Mouse (Mus musculus): ENCODE measurements at regions not wholly inside any gene's neighbourhood (a gene's known extent, or its start where the extent isn't known, plus 50 kb on each side); places are given as distances from the start of the nearest gene placed in this dataset.

DNA sequence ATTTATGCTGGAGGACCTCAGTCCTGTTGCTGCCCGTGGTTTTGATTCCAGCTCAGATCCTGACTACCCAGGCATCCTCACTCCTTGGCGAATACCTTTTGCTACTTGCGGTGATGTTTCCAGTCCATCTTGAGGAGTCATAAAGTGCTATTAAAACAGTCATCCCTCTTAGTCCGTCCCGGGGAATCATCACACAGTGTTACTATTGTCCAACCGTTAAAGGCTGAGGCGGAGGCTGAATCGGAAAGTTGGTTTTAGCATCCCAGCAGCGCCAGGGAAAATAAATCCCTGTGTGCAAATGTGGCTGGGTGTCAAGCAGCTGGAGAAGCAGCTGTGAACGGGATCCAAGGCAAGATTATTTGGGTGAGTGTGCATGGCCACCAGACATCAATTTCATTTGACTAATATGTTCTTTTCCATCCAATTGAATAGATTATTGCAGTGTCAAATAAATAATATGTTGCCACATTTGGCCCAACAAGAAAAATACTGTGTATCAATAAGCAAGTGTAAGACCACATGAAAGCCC, 2564.3 kb upstream of the Gm7489 start:
- no peak for TF ChIP-seq GATA1 (IDR thresholded peaks at IDR 0.05; ENCODE audit: borderline replicate concordance, low read length)
- no peak for TF ChIP-seq FLI1 (IDR thresholded peaks at IDR 0.05; ENCODE audit: low read length)

All from megakaryocyte, embryonic 14.5 days (primary cell).